Mouse (Mus musculus) E14TG2a.4 (cell line): ENCODE data around the gene H1f0.

Experiments used
- H3K27me3 ChIP-seq: 2 replicates; pipeline ENCODE4 v1.6.1; 2014; ENCODE audit warnings: low read length, control low read depth; ENCODE audit not compliant: insufficient read depth
- H3K36me3 ChIP-seq: 2 replicates; pipeline ENCODE4 v1.6.1; 2014; ENCODE audit warnings: low read length, control low read depth; ENCODE audit not compliant: insufficient read depth
- H3K4me1 ChIP-seq: replicated peaks from 2 replicates; pipeline ENCODE4 v1.6.1; 2014; ENCODE audit warnings: low read depth, low read length, control low read depth
- H3K4me3 ChIP-seq: replicated peaks from 2 replicates; pipeline ENCODE4 v1.5.1; 2014; ENCODE audit warnings: mild to moderate bottlenecking, low read length
- H3K9me3 ChIP-seq: 2 replicates; pipeline ENCODE4 v1.6.1; 2014; ENCODE audit warnings: low read length, control low read depth
- CTCF ChIP-seq: conservative IDR thresholded peaks from 2 replicates; pipeline ENCODE4 v1.5.1; 2014; ENCODE audit warnings: low read length
- NANOG ChIP-seq: IDR thresholded peaks from 2 replicates; pipeline ENCODE4 v1.6.1; 2014; ENCODE audit warnings: borderline replicate concordance, low read length, mixed read lengths
- POU5F1 ChIP-seq: IDR thresholded peaks from 2 replicates; pipeline ENCODE4 v1.6.1; 2014; ENCODE audit warnings: low read length, borderline replicate concordance

Gene H1f0

GRCm38 (mm10) chr15:79013382-79013781, 14.9 kb upstream of the H1f0 start:
- Histone ChIP-seq H3K36me3 (no peaks in the 10 kb centered on the region), H3K27me3 (no peaks in the 10 kb centered on the region), H3K9me3 (no peaks in the 10 kb centered on the region), H3K4me3 (no peak overlapping the region), H3K4me1 (peaks cover 27% of the 10 kb centered on the region)
- TF ChIP-seq POU5F1: no peak
- TF ChIP-seq CTCF: no peak
- TF ChIP-seq NANOG: no peak

DNA sequence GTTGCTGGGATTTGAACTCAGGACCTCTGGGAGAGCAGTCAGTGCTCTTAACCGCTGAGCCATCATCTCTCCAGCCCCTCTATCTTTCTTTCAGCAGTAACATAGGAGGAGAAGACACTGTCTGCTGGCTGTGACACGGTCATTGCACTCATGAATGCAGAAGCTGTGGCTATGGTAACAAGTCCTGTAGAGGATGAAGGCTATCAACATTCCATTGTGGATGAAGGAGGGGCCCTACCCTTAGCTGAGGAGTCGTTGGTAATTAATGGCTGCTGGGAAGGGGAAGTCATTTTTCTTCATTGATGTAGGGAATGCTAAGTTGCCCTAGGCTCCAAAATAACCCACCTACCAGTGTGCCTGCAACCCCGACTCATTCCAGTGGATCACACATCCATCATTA, 10.1 kb upstream of the H1f0 start:
- Histone ChIP-seq H3K9me3 (no peaks in the 10 kb centered on the region), H3K4me3 (no peak overlapping the region), H3K36me3 (no peaks in the 10 kb centered on the region), H3K27me3 (peaks cover 11% of the 10 kb centered on the region), H3K4me1 (peaks cover 26% of the 10 kb centered on the region)
- TF ChIP-seq CTCF (no peak), NANOG (no peak), POU5F1 (no peak)

GRCm38 (mm10) chr15:79018886-79019285, 9.4 kb upstream of the H1f0 start:
- Histone ChIP-seq H3K4me1 (peaks cover 21% of the 10 kb centered on the region), H3K27me3 (peaks cover 16% of the 10 kb centered on the region), H3K36me3 (no peaks in the 10 kb centered on the region), H3K9me3 (no peaks in the 10 kb centered on the region), H3K4me3 (no peak overlapping the region)
- no peak for TF ChIP-seq POU5F1
- no peak for TF ChIP-seq NANOG
- TF ChIP-seq CTCF: peak; percentile 39

DNA sequence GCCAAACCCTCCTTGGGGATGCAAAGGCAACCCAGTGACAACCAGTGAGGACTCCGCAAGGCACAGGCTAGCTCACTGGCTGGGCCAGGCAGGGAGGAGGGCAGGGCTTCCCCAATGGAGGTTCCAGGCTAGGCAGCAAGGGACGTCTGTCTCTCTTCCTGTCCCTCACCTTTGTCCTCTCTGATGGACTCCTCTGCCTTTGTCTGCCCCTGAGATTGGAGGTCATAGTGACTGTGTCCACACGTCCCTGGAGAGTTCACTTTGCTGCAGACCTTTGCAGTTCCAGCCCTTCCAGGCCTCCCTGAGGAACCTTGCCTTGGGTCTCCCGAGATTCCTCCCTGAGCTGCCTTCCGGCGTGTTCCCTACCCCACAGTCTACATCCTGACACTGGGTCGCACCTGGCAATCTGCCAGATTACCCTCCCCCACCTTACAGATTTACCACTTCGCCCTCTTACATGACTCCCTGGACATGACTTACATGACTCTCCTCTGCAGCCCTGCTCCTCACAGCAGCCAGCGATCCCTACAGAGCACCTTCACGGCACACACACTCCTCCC, 5.5 kb upstream of the H1f0 start:
- Histone ChIP-seq H3K4me1 (peaks cover 45% of the 10 kb centered on the region), H3K36me3 (no peaks in the 10 kb centered on the region), H3K27me3 (peaks cover 52% of the 10 kb centered on the region), H3K4me3 (0 out of 2 replicates have a peak overlapping the region, but pooled peaks have one; percentile 32), H3K9me3 (no peaks in the 10 kb centered on the region)
- no peak for TF ChIP-seq POU5F1
- no peak for TF ChIP-seq NANOG
- TF ChIP-seq CTCF: no peak

DNA sequence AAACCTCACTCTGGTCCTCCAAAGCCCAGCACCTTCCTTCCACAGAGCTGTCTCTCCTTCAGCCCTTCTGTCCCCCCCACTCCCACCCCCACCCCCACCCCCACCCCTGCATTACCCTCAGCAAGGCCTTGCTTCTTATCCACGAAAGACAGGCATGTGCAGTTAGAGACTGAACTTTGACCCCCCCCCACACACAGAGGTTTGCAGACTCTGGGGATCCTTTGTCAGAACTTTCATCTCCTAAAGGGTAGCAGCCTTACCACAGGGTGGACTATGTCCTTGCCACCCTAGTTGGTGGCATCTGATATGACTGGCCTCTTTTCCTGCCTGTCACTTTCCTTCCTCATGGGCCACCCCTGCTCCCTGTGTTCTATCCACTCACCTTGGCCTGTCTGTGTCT, 4.9 kb upstream of the H1f0 start:
- TF ChIP-seq POU5F1 (no peak), CTCF (no peak), NANOG (no peak)
- Histone ChIP-seq H3K4me3 (no peak overlapping the region), H3K4me1 (peaks cover 46% of the 10 kb centered on the region), H3K27me3 (peaks cover 54% of the 10 kb centered on the region), H3K9me3 (no peaks in the 10 kb centered on the region), H3K36me3 (no peaks in the 10 kb centered on the region)

DNA sequence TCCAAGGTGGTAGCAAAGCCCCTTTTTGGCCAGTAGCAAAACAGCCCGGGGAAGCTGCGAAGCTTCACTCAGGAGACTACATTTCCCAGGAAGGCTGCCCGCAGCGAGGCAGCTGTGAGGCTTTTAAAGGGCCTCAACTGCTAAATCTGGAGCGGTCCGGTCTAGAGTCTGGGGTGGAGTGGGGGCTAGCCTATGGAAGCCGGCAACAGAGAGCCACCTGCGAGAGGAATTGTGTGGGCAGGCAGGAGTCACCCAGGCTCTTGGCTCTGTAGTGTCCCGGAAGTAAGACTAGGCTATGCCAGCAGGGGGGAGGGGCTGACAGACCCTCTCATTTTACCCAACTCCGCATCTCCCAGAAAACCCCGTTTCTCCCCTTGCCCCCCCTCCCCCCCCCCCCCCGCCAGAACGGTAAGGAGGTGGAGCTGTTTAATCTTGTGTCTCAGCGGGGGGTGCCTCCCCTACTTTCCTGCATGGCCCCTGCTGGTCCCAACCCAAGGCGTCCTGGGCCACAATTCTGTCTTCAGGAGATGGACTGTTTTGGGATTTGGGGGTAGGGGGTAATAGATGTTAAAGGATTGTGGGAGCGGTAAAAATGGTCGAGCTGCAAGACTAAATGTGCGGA, 2.5 kb upstream of the H1f0 start:
- H3K36me3 ChIP-seq: no peaks in the 10 kb centered on the region
- H3K4me1 ChIP-seq: peaks cover 58% of the 10 kb centered on the region
- H3K9me3 ChIP-seq: no peaks in the 10 kb centered on the region
- no peak overlapping the region for H3K4me3 ChIP-seq
- peaks cover 72% of the 10 kb centered on the region for H3K27me3 ChIP-seq
- TF ChIP-seq NANOG (no peak), POU5F1 (no peak)

- Histone ChIP-seq H3K27me3 (peaks cover 72% of the 10 kb centered on the region), H3K4me3 (peak overlapping the region; percentile 80), H3K9me3 (no peaks in the 10 kb centered on the region), H3K36me3 (no peaks in the 10 kb centered on the region), H3K4me1 (peaks cover 67% of the 10 kb centered on the region)
- TF ChIP-seq POU5F1 (no peak), NANOG (no peak), CTCF (no peak)
These were observed 1.5 kb upstream of the H1f0 start for GRCm38 (mm10) chr15:79026511-79027290.

DNA sequence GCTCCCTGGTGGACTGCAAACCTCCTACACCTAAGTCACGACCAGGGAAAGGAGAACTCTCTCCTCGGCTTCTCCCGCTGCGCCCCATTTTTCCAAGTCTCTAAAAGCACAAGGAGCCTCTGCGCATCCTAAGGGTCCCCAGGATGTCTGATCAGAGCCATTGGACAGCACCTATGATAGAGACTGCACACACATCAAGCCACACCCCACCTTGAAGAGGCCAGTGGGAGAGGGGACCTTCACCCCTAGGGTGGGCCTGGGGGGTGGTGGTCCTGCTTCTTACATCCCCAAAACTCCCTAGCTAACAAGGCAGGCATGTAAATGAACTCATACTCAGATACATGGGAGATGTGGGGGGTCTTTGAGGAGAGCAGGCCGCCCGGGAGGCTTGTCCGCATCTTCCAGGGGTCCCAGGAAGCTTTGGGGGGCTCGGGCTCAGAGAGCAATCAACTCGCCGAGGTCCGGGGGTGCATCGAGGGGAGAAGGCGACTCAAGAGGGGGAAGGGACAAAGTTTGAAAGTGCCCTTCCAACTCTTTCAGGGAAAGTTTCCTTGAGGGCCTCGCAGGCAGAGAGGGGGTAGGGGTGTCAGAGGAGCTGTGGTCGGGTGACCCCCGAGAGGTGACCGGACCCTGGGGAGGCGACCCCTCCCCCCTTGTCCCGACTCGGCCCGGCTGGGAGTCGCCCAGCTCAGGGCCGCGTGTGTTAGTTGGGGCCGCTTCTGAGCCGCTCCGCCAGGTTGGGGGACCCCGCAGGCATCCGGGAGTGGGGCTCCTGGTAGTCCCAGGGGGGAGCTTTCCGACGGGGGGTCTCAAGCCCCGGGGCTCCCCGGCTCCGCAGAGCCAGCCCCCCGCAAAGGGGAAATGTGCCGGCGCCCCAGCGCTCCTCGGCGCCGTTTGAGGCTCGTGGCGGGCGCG, 702 bp upstream of the H1f0 start:
- Histone ChIP-seq H3K9me3 (no peaks in the 10 kb centered on the region), H3K4me1 (peaks cover 62% of the 10 kb centered on the region), H3K36me3 (no peaks in the 10 kb centered on the region; the same call in 1 of the 2 replicates), H3K27me3 (peaks cover 68% of the 10 kb centered on the region), H3K4me3 (peak overlapping the region; percentile 80)
- TF ChIP-seq CTCF: no peak
- TF ChIP-seq NANOG: no peak
- no peak for TF ChIP-seq POU5F1
